Mouse (Mus musculus): ENCODE results near the gene Spire2.
"Not testable (repeated sequence)": the region's sequence is repeated elsewhere in the genome, so short reads cannot be mapped to it uniquely, and the experiment has no call there.

Gene Spire2

GRCm38 (mm10) chr8:123332262-123333090 is at the start of gene Spire2:
Spire2 (plus strand) TSS chr8:123332713.
- DNase-seq = peak; percentile 94

- not testable (repeated sequence) for DNase-seq
These were observed 49.5 kb upstream of the Spire2 start for GRCm38 (mm10) chr8:123282994-123283393.

DNA sequence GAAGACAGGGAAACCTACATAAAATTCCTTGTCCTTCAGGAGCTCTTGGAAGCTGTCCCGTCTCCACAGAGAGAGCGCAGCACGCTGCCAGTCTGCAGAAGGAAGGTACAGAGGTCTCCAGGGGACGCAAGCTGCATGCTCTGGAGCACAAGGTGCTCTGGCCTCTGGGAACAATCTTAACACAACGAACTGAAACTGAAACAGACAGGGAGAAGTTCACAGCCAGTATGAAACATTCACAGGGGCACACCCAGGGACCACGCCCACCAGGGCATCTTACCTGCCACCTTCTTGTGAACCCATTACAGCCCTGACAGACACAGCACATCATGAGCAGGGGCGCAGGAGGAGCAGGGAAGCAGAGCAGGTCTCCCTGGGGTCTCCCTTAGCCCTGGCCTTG is 48.5 kb upstream of the Spire2 start:
- no peak for DNase-seq

- DNase-seq = no peak
These were observed 48.0 kb upstream of the Spire2 start for GRCm38 (mm10) chr8:123284493-123284892.

DNA sequence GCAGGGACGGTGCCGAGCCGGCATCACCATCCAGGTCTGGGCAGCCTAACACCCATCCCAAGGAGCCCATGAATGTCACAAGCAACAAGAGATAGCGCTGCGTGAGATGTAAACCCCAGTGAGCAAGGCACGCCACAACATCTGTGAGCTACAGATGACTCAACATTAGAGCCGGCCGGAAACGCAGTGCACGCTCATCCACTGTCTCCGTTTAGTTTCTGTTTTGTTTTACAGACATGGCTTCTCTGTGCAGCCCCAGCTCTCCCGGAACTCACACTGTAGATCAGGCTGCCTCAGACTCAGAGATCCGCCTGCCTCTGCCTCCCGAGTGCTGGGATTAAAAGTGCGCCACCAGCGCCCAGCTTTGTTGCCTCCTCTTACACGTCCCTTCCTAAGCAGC is 45.2 kb upstream of the Spire2 start:
- DNase-seq = no peak

DNA sequence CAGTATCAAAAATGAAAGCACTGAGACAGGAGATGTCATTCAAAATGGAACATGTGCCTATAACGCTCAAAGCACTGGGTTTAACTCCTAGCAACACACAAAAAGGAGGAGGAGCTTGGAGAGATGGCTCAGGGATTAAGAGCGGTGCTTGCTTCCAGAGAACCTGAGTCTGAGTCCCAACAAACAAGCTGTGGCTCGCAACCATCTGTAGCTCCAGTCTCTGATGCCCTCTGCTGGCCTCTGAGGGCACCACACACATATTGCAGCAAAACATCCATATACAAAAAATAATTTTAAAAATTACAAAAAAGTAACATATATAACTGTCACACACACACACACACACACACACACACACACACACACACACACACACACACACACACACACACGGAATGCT is 42.3 kb upstream of the Spire2 start:
- peak; percentile 31 for DNase-seq

DNA sequence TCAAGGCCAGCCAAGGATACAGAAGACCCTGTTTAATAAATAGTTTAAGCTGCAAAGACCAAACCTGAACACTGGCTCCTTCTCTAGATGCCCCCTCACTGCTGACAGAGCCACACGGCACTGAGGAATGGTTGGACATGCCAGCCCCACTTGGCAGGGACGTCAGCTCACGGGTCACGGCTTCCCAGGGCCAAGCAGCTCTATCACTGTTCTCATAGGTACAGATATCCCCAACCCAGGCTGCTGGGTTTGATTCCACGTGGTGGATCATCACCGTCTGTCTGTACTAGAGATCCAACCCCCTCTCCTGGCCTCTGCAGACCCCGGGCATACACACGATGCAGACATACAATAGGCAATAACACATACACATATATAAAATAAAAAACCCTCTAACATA is 41.8 kb upstream of the Spire2 start:
- DNase-seq = no peak

GRCm38 (mm10) chr8:123291716-123292115 is 40.8 kb upstream of the Spire2 start:
- no peak for DNase-seq

GRCm38 (mm10) chr8:123292281-123292680 is 40.2 kb upstream of the Spire2 start:
- DNase-seq = no peak

GRCm38 (mm10) chr8:123292785-123293184 is 39.7 kb upstream of the Spire2 start:
- DNase-seq = no peak

GRCm38 (mm10) chr8:123298301-123298700 is 34.2 kb upstream of the Spire2 start:
- DNase-seq = no peak

GRCm38 (mm10) chr8:123308738-123309137 is 23.8 kb upstream of the Spire2 start:
- no peak for DNase-seq

- no peak for DNase-seq
These were observed 14.6 kb upstream of the Spire2 start for GRCm38 (mm10) chr8:123317781-123318466.

- DNase-seq = peak; percentile 97
These were observed 14.0 kb upstream of the Spire2 start, which contains the start of gene Fanca for GRCm38 (mm10) chr8:123318467-123318911. Fanca (minus strand) TSS chr8:123318576.

- peak; percentile 65 for DNase-seq
These were observed 12.9 kb upstream of the Spire2 start for GRCm38 (mm10) chr8:123319522-123320164.

DNA sequence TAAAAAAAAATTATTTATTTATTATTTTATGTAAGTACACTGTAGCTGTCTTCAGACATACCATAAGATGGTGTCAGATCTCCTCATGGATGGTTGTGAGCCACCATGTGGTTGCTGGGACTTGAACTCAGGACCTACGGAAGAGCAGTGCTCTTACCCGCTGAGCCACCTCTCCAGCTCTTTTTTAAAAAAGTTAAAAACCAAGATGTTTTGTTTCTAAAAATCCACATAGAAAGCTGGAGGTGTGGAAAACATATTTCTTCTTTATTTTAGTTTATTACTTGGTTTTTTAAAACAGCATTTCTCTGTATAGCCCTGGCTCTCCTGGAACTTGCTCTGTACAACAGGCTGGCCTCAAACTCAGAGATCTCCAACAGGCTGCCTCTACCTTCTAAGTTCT is 4.0 kb upstream of the Spire2 start:
- DNase-seq = no peak

- no peak for DNase-seq
These were observed 3.2 kb upstream of the Spire2 start for GRCm38 (mm10) chr8:123329350-123329749.

GRCm38 (mm10) chr8:123329961-123330360 is 2.6 kb upstream of the Spire2 start:
- no peak for DNase-seq

DNA sequence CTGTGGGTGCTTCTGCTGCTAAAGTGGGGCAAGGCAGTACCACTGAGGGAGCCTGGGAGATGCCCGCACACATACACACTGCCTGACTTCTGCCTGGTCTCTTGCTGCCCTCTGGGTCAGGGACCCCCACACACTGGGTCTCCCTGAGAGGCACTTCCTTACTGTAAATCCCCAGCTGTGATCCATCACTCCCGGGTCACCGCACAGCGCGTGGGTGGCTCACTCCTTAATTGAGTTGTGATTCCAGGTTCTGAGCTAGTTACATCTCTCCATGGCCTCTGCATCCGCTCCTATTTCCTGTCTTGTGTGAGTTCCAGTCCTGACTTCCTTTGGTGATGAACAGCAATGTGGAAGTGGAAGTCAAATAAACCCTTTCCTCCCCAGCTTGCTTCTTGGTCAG is 1.8 kb upstream of the Spire2 start:
- no peak for DNase-seq

GRCm38 (mm10) chr8:123331301-123331700 is 1.2 kb upstream of the Spire2 start:
- no peak for DNase-seq

DNA sequence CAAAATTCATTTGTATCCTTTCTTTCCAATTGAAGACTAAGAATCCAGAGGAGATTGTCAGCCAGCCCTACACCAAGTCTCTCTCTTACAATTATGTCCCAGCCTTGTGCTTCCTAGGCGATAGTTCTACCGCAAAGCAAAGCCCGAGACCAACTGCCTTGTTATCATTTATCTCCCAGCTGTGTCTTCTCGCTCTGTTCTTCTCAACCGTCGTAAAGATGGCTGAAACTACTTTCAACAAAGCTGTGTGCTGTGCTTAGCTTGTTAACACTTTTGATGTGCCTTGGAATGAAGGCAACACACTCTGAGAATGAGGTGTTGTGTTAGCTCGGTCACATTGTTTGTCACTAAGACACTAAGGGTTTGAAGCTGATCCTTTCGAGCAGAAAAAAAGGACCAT is 703 bp upstream of the Spire2 start:
- DNase-seq = no peak

DNA sequence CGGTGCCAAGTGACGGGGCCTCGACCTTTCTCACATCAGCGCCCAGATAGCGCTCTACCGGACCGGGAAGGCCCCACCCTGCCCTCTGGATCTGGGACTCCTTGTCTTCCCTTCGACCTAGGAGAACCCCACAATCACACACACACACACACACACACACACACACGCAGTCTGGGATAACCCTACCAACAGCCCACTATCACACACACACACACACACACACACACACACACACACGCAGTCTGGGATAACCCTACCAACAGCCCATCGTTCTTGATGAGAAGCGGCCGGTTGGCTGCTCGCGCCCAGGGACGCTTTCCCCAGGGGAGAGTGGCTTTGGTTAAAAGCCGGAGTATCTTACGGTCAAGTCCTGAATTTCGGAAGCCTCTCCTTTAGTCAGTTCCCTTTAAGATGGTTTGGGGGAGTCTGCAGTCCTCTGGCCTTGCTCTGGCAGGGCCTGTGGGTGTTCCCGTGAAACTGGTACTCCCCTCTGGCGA is 626 bp downstream of the Spire2 start:
- peak; percentile 40 for DNase-seq

- DNase-seq = no peak
These were observed 1.4 kb downstream of the Spire2 start for GRCm38 (mm10) chr8:123333864-123334263.
